Mouse (Mus musculus) spleen, postnatal 4 days (tissue): Measurements from ENCODE around the gene Clcf1.
"Not testable (repeated sequence)": the region's sequence is repeated elsewhere in the genome, so short reads cannot be mapped to it uniquely, and the experiment has no call there.

Experiments used
- DNase-seq, 2 experiments: peaks; one replicate each; pipeline ENCODE4 v3.0.0; 2022; ENCODE audit warnings: low spot score in 2 of 2

Gene Clcf1

DNA sequence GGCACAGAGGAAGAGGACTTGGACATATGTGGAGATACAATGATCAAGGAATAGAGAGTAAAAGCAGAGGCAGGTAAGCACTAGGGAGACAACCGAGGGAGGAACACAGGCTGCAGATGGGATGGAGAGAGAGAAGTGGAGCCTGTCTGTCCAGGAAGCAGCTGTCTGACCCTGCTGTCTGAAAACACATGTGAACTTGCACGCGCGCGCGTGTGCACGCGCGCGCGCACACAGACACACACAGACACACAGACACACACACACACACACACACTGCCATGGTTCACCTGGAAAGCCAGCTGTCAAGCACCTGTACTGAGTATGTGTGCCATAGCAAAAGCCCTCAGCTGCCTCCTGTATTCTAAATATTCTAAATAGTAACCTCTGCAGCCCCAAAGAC, 4.3 kb downstream of the Clcf1 start:
- peak in 1 of 2 experiments; percentile 58 for DNase-seq

GRCm38 (mm10) chr19:4218784-4219183, 4.7 kb downstream of the Clcf1 start:
- DNase-seq, result no peak

- no peak for DNase-seq
These were observed 5.9 kb downstream of the Clcf1 start for GRCm38 (mm10) chr19:4219943-4220342.

DNA sequence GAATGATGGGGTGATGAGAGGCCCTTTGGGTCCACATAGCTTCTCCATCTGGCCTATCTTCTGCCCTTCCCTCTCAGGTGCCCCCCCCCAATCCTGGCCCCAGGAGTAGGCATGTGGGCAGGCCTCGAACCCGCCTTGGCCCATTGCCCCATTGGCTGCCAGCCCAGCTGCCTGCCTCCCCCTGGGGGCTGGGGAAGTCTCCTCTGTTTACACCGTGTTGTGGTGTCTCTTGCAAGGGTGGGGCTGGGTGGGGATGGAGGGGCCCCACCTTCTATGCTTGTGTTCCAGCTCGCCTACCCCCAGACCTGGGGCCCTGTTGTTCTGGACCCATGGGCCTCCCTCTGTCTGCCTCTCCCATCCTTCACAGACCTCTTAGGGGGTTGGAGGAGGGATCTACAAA, 6.4 kb downstream of the Clcf1 start:
- peak in 1 of 2 experiments; percentile 57 for DNase-seq

DNA sequence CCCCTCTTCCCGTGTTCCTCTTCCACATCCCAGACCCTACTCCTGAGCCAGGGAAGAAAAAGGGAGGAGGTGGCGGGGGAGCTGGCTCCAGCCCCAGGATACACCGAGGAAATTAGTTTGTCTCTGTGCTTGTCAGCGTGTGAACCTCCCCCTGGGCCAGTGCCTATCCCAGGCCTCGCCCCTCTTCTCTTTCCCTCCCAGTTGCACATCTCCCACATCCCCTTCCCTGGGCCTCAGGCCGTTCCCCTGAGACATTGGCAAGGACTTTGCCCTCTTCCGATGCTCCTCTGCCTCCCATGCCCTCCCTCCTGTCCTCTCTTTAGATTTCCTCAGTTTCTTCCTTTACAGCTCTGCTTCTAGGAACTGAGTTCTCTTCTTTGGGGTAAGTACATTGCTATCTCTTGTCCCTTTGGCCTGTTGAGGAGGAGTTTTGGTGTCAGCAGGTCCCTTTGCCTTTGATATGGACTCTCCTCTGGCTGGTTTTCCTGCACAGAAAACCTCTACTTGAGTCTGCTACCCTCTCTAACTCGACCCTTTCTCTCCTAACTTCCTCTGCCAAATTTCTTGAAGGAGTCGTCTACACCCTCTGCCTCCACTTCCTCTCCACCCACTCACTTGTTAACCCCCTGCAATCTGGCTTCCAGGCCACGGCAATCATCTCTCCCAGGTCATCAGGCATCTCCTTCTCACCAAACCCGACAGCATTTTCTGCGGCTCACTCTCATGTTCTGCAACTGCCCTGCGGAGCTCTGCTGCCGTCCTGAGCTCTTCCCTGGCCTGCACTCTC, 7.1 kb downstream of the Clcf1 start:
- peak in 1 of 2 experiments; percentile 67 for DNase-seq

DNA sequence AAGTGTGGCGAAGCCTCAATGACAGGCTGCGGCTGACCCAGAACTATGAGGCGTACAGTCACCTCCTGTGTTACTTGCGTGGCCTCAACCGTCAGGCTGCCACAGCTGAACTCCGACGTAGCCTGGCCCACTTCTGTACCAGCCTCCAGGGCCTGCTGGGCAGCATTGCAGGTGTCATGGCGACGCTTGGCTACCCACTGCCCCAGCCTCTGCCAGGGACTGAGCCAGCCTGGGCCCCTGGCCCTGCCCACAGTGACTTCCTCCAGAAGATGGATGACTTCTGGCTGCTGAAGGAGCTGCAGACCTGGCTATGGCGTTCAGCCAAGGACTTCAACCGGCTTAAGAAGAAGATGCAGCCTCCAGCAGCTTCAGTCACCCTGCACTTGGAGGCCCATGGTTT, 8.1 kb downstream of the Clcf1 start:
- peak in 1 of 2 experiments; percentile 48 for DNase-seq

DNA sequence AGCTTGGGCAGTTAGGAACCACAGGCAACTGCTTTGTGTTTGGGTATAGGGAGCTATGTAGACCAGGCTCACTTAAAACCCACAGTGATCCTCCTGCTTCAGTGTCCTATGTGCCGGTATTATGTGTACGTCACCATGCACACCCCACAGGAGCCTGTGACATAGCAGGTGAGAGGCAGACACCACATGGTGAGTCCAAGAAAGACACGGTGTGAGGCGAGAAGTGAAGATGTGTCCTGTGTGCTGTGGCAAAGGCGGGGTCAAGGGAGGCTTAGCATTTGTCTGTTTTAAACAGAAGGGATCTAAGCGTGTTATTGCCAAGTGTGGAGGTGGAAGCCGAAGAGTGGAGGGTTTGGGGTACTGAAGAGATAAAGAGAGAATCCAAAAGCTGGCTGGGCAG, 12.7 kb downstream of the Clcf1 start:
- DNase-seq, result no peak

DNA sequence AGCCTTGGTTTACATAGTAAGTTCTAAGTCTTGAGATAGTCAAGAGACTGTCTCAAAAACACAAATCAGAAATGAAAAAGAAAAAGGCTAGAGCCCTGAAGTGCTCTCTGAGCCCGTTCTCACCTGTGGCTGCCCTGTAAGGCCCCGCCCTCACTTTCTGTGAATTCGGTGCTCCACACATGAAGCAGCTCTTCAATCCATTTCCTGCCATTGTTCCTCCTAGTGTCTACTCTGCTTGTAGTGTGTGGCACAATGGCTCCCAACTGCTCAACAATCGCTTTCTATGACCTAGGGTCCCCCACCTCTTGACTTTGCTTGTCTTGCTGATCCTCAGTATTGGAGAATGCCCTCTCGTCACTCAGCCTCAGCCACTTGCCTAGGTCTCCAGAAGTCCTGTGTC, 13.4 kb downstream of the Clcf1 start:
- DNase-seq, result no peak

GRCm38 (mm10) chr19:4227894-4228678, 14.0 kb downstream of the Clcf1 start:
- DNase-seq, result peak; percentile 74 to 88

GRCm38 (mm10) chr19:4228891-4229290, 14.9 kb downstream of the Clcf1 start:
- DNase-seq, result no peak

DNA sequence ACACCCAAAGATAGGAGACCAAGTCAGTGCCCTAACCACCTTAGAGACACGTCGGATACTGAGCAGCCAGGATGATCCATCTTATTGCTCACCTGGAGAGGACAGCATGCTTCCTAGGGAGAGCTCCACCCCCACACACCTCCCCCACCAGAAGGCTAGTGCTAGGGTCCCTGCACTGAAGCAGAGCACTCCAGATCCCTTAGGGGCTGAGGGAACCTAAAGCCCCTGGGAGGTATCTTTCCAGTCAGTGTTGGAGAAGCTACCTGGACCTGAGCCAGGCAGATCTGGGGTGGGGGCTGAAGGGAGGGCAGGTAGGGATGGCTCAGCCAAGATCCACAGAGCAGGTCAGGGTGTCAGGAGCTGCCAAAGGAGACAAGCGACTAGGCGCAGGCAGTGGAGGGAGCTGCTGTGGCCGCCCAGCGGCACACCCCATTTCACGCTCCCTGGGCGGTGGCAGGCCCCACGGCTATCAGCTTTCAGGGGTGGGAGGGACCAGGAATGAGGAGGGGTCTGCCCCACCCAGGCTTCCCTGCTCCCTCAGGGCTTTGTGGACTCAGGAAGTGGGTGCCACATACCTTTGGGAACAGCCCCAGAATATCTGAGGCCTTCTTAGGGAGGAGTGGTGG, 15.5 kb downstream of the Clcf1 start:
- no peak for DNase-seq

- DNase-seq, result no peak
These were observed 16.4 kb downstream of the Clcf1 start for GRCm38 (mm10) chr19:4230415-4230814.

DNA sequence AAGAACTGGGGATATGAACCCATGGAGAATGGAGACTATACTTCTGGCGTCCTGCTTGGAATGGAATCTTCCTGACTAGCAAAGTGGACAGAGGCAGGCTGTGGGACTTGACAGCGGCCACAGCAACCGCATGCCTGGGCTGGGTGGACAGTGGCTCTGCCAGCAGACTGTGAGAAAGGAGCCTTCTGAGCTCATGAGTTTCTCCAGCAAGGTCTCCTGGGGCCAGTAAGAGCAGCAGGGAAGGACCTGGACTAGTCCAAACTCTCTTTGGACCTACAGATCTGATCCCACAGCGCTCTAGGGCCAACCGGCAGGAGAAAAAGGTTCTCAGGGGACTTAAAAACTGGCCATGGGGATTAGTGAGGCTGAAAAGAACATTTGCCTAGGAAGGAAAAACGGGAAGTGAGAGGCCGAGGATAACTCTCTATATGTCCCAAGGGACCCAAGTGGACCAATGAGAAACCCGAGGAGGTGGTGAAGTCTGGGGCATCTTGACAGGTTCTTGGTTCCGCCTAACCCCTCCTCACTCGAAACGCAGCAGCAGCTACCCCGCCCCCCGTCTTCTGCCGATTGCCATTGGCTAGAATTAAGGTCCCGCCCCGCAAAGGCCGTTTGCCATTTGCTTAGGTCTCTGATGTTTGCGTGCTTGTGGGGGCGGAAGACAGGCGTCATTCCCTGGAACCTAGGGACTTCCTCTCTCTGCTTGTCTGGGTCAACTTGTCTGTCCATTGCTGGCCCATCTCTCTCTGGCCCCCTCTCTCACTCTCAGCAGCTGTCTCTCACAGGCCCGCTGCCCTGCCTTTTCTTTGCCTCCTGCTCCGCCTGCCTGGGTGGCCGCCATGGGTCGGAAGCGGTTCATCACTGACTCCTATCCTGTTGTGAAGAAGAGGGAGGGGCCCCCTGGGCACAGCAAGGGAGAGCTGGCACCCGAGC, 17.5 kb downstream of the Clcf1 start, which contains the start of gene Pold4:
Gene Pold4 (plus strand): TSS at position 647 of the 933 bp plus-strand sequence.
- DNase-seq, result peak; percentile 95 to 96

DNA sequence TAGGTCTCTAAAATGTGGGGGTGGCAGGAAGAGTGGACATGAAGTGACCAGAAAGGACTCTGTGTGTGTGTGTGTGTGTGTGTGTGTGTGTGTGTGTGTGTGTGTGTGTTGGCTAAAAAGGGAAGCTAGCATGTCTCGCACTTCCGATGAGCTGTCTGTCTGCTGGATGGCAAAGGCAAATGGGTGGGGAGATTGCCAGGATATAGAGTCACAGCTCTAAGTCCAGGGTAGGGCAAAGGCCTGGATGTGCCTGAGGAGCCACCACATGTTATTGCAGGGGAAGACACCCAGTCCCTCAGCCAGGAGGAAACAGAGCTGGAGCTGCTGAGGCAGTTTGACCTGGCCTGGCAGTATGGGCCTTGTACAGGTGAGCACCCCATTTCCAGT, 18.1 kb downstream of the Clcf1 start:
- DNase-seq, result no peak

DNA sequence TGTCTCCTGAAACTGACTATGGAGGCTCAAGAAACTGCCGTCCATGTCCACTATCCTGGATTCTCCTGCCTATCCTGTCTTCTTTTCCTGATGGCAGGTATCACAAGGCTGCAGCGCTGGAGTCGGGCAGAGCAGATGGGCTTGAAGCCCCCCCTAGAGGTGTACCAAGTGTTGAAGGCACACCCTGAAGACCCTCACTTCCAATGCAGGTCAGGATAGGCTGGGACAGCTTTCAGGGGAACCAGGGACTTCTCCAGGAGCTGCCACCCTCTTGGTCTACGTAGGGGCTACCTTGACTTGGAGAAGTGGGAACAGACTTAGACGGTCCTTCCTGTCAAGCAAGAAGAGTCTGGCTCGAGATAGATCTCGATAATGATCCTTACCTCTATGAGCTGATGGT, 18.6 kb downstream of the Clcf1 start:
- DNase-seq, result no peak

DNA sequence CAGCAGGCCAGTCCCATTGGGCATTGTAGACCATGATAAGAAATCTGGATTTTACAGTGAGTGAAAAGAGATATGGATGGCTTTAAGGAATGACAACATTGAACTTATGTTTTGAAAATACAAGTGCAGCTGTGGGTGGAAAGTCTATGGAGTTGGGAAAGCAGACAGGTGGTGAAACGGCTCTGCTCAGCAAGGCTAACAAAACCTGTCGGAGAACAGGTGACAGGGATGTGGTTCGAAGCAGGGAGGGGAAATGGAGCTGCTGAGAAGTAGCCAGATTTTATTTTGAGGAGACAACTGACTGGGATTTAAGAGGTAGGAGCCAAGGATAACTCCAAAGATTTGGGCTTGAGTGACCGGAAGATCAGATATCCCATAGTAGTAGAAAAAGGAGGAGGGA, 20.5 kb downstream of the Clcf1 start:
- DNase-seq, result no peak

DNA sequence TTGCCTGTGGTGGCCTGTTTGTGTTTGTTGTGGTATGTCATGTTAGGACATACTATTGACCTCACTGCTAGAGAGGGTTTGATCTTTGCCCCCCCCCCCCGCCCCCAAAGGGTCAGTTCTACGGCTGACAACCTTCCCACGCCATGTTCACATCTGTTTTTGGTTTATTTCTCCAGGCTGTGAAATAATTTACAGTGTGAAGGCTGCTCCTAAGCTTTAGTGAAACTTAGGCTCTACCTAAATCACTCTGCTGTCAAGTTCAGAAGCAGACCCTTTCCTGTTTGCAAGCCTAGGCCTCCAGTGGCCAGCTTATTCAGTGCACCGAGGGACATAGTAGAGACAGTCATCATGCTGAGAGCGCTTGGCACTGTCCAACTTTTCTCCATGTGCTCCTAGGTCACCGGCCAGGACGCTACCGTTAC, 26.2 kb downstream of the Clcf1 start:
- no peak for DNase-seq

GRCm38 (mm10) chr19:4242416-4242815, 28.4 kb downstream of the Clcf1 start:
- no peak for DNase-seq

DNA sequence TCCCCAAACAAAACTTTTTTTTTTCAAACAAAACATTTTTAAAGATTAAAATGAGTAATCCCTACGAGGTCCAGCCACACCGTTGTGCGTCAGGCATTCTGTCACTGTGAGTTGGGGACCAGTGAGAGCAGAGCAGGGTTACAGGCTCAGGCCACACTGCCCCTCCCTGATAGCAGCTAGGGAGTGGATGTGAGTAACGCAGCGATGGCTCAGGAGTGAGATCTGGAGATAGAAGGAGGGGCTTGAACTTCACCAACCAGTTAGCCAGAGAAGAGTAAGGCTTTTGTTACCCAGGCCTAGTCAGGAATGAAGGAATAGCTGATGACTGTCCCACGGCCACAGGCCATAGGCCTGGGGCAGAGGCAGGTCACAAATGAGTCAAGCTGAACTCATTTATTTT, 30.7 kb downstream of the Clcf1 start:
- DNase-seq, result no peak

- no peak for DNase-seq
These were observed 33.0 kb downstream of the Clcf1 start for GRCm38 (mm10) chr19:4247010-4247409.

DNA sequence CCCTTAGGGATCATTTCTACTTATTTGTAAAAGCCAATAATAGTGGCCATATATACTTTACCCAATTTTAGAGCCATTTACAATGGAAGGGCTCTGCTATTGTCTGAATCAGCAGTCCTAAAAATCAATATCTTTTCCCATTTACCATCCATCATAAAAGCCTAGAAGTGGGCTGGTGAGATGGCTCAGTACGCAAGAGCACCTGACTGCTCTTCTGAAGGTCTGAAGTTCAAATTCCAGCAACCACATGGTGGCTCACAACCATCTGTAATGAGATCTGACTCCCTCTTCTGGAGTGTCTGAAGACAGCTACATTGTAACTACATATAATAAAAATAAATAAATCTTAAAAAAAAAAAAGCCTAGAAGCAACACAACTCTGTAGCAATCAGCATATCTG, 34.6 kb downstream of the Clcf1 start:
- not testable (repeated sequence) for DNase-seq
